Mouse (Mus musculus): ENCODE measurements around the gene Tmsb10. TPM values are rescaled to one million over a fixed set of nuclear protein-coding genes. Genes with fewer than 3 reads are reported as not detected.

Gene Tmsb10
- polyA plus RNA-seq, 1 experiment from 2014 or later: 2,084 TPM

- no peaks in the 10 kb centered on the region for H3K9me3 ChIP-seq (ENCODE audit: low read length)
- WGBS: 45% methylated on average over 5 of the region's 5 CpGs
- TF ChIP-seq EP300 (IDR thresholded peaks at IDR 0.05): no peak
- TF ChIP-seq CTCF (IDR thresholded peaks at IDR 0.05): no peak
- no peak overlapping the region for H3K27ac ChIP-seq (ENCODE audit: low read length)
- no peaks in the 10 kb centered on the region for H3K36me3 ChIP-seq (ENCODE audit: insufficient read depth, low read length)
- H3K9ac ChIP-seq (replicated peaks; ENCODE audit: low read depth): no peak overlapping the region
- H3K4me2 ChIP-seq (replicated peaks; ENCODE audit: low read depth, low read length): no peak overlapping the region
- ATAC-seq (no peak), DNase-seq (ENCODE audit: low spot score) (peak; percentile 57)
- H3K4me1 ChIP-seq (ENCODE audit: insufficient read depth, low read depth, low read length): no peaks in the 10 kb centered on the region
- H3K27me3 ChIP-seq (replicated peaks; ENCODE audit: insufficient read depth, low read length): no peaks in the 10 kb centered on the region
- H3K4me3 ChIP-seq (ENCODE audit: low read depth, low read length): no peak overlapping the region
These were observed 20.7 kb downstream of the Tmsb10 start for GRCm38 (mm10) chr6:72937859-72938258.

- no peak overlapping the region for H3K4me3 ChIP-seq (ENCODE audit: low read depth, low read length)
- TF ChIP-seq EP300 (IDR thresholded peaks at IDR 0.05) (no peak), CTCF (IDR thresholded peaks at IDR 0.05) (no peak)
- DNase-seq (ENCODE audit: low spot score) (no peak), ATAC-seq (no peak)
- no peaks in the 10 kb centered on the region for H3K27me3 ChIP-seq (replicated peaks; ENCODE audit: insufficient read depth, low read length)
- H3K36me3 ChIP-seq (ENCODE audit: insufficient read depth, low read length): no peaks in the 10 kb centered on the region
- no peak overlapping the region for H3K9ac ChIP-seq (replicated peaks; ENCODE audit: low read depth)
- H3K27ac ChIP-seq (ENCODE audit: low read length): no peak overlapping the region
- no peaks in the 10 kb centered on the region for H3K9me3 ChIP-seq (ENCODE audit: low read length)
- 65% methylated on average over 3 of the region's 3 CpGs for WGBS
- H3K4me2 ChIP-seq (replicated peaks; ENCODE audit: low read depth, low read length): no peak overlapping the region
- H3K4me1 ChIP-seq (ENCODE audit: insufficient read depth, low read depth, low read length): no peaks in the 10 kb centered on the region
These were observed 21.1 kb downstream of the Tmsb10 start for GRCm38 (mm10) chr6:72937430-72937829.

GRCm38 (mm10) chr6:72932955-72933354 lies 25.6 kb downstream of the Tmsb10 start:
- H3K4me2 ChIP-seq (replicated peaks; ENCODE audit: low read depth, low read length): no peak overlapping the region
- ATAC-seq: no peak
- H3K9ac ChIP-seq (replicated peaks; ENCODE audit: low read depth): no peak overlapping the region
- no peaks in the 10 kb centered on the region for H3K9me3 ChIP-seq (ENCODE audit: low read length)
- H3K36me3 ChIP-seq (ENCODE audit: insufficient read depth, low read length): no peaks in the 10 kb centered on the region
- no peaks in the 10 kb centered on the region for H3K27me3 ChIP-seq (replicated peaks; ENCODE audit: insufficient read depth, low read length)
- H3K27ac ChIP-seq (ENCODE audit: low read length): no peak overlapping the region
- no peaks in the 10 kb centered on the region for H3K4me1 ChIP-seq (ENCODE audit: insufficient read depth, low read depth, low read length)
- peak; percentile 27 for DNase-seq (ENCODE audit: low spot score)
- no peak overlapping the region for H3K4me3 ChIP-seq (ENCODE audit: low read depth, low read length)
- TF ChIP-seq CTCF (IDR thresholded peaks at IDR 0.05) (no peak), EP300 (IDR thresholded peaks at IDR 0.05) (no peak)
- 89% methylated on average over 1 of the region's 1 CpGs for WGBS

- no peak overlapping the region for H3K27ac ChIP-seq (ENCODE audit: low read length)
- no peak for DNase-seq (ENCODE audit: low spot score)
- no peaks in the 10 kb centered on the region for H3K36me3 ChIP-seq (ENCODE audit: insufficient read depth, low read length)
- no peak overlapping the region for H3K4me3 ChIP-seq (ENCODE audit: low read depth, low read length)
- 77% methylated on average over 3 of the region's 3 CpGs for WGBS
- H3K9ac ChIP-seq (replicated peaks; ENCODE audit: low read depth): no peak overlapping the region
- TF ChIP-seq EP300 (IDR thresholded peaks at IDR 0.05) (no peak), CTCF (IDR thresholded peaks at IDR 0.05) (no peak)
- no peaks in the 10 kb centered on the region for H3K9me3 ChIP-seq (ENCODE audit: low read length)
- H3K4me2 ChIP-seq (replicated peaks; ENCODE audit: low read depth, low read length): no peak overlapping the region
- no peak for ATAC-seq
- H3K4me1 ChIP-seq (ENCODE audit: insufficient read depth, low read depth, low read length): peaks cover 5% of the 10 kb centered on the region; the same call in 1 of the 2 replicates
- H3K27me3 ChIP-seq (replicated peaks; ENCODE audit: insufficient read depth, low read length): no peaks in the 10 kb centered on the region
These were observed 27.0 kb downstream of the Tmsb10 start for GRCm38 (mm10) chr6:72931533-72931932.

- Histone ChIP-seq H3K27ac (ENCODE audit: low read length) (no peak overlapping the region), H3K9me3 (ENCODE audit: low read length) (no peaks in the 10 kb centered on the region), H3K36me3 (ENCODE audit: insufficient read depth, low read length) (no peaks in the 10 kb centered on the region), H3K9ac (replicated peaks; ENCODE audit: low read depth) (no peak overlapping the region), H3K27me3 (replicated peaks; ENCODE audit: insufficient read depth, low read length) (no peaks in the 10 kb centered on the region), H3K4me1 (ENCODE audit: insufficient read depth, low read depth, low read length) (peaks cover 5% of the 10 kb centered on the region; the same call in 1 of the 2 replicates), H3K4me2 (replicated peaks; ENCODE audit: low read depth, low read length) (no peak overlapping the region), H3K4me3 (ENCODE audit: low read depth, low read length) (no peak overlapping the region)
- DNase-seq (ENCODE audit: low spot score) (peak; percentile 18), ATAC-seq (no peak)
- TF ChIP-seq EP300 (IDR thresholded peaks at IDR 0.05) (no peak), CTCF (IDR thresholded peaks at IDR 0.05) (no peak)
- 86% methylated on average over 4 of the region's 4 CpGs for WGBS
These were observed 28.7 kb downstream of the Tmsb10 start for GRCm38 (mm10) chr6:72929795-72930398.

GRCm38 (mm10) chr6:72926755-72927482 lies 31.6 kb downstream of the Tmsb10 start:
- Histone ChIP-seq H3K27me3 (replicated peaks; ENCODE audit: insufficient read depth, low read length) (no peaks in the 10 kb centered on the region), H3K4me2 (replicated peaks; ENCODE audit: low read depth, low read length) (no peak overlapping the region), H3K4me3 (ENCODE audit: low read depth, low read length) (no peak overlapping the region), H3K9ac (replicated peaks; ENCODE audit: low read depth) (no peak overlapping the region), H3K4me1 (ENCODE audit: insufficient read depth, low read depth, low read length) (peaks cover 5% of the 10 kb centered on the region; the same call in 1 of the 2 replicates), H3K9me3 (ENCODE audit: low read length) (no peaks in the 10 kb centered on the region), H3K27ac (ENCODE audit: low read length) (peak overlapping the region; percentile 70), H3K36me3 (ENCODE audit: insufficient read depth, low read length) (no peaks in the 10 kb centered on the region)
- ATAC-seq (peak; percentile 98), DNase-seq (ENCODE audit: low spot score) (peak; percentile 97)
- TF ChIP-seq EP300 (IDR thresholded peaks at IDR 0.05): peak; percentile 96
- TF ChIP-seq CTCF (IDR thresholded peaks at IDR 0.05): no peak
- 8% methylated on average over 9 of the region's 9 CpGs for WGBS

Measured in lung, postnatal 0 days (tissue).